Mouse (Mus musculus) ES-Bruce4 (cell line): ENCODE data around the gene Tert. TPM values are rescaled to one million over a fixed set of nuclear protein-coding genes. Genes with fewer than 3 reads are reported as not detected.

Source experiments
- H3K27ac ChIP-seq: 2 replicates; pipeline ENCODE4 v1.5.1; 2012; ENCODE audit warnings: low read length, inconsistent platforms; ENCODE audit not compliant: insufficient read depth
- H3K27me3 ChIP-seq: 2 replicates; pipeline ENCODE4 v1.6.1; 2012; ENCODE audit warnings: mild to moderate bottlenecking, low read length, inconsistent platforms; ENCODE audit not compliant: control insufficient read depth, poor library complexity, insufficient read depth, severe bottlenecking
- H3K36me3 ChIP-seq: 2 replicates; pipeline ENCODE4 v1.6.1; 2012; ENCODE audit warnings: inconsistent platforms, mild to moderate bottlenecking, low read length, moderate library complexity; ENCODE audit not compliant: control insufficient read depth, poor library complexity, insufficient read depth, severe bottlenecking
- H3K4me1 ChIP-seq: one replicate; pipeline ENCODE4 v1.8.1; 2011; ENCODE audit warnings: low read length; ENCODE audit not compliant: control insufficient read depth, insufficient read depth
- H3K4me3 ChIP-seq: 2 replicates; pipeline ENCODE4 v1.5.1; 2011; ENCODE audit warnings: low read depth, mild to moderate bottlenecking, low read length
- H3K9ac ChIP-seq: 2 replicates; pipeline ENCODE4 v1.6.1; 2012; ENCODE audit warnings: low read depth, mild to moderate bottlenecking, inconsistent platforms; ENCODE audit not compliant: poor library complexity, severe bottlenecking
- H3K9me3 ChIP-seq: replicated peaks from 2 replicates; pipeline ENCODE4 v1.6.1; 2012; ENCODE audit warnings: mild to moderate bottlenecking, low read length, inconsistent platforms; ENCODE audit not compliant: control insufficient read depth, poor library complexity, insufficient read depth, severe bottlenecking
- CTCF ChIP-seq: IDR thresholded peaks from one replicate; pipeline ENCODE4 v1.8.1; 2011; ENCODE audit warnings: low read depth, low read length
- EP300 ChIP-seq: IDR thresholded peaks from 2 replicates; pipeline ENCODE4 v1.6.1; 2011; ENCODE audit warnings: low read depth, low read length; ENCODE audit not compliant: insufficient read depth
- POLR2A ChIP-seq: IDR thresholded peaks from one replicate; pipeline ENCODE4 v1.8.1; 2011; ENCODE audit warnings: low read length; ENCODE audit not compliant: insufficient read depth
- polyA plus RNA-seq: library from polyadenylated mRNA; stranded (reverse); fragments of >200 nt; gene quantifications from 2 replicates; pipeline ENCODE4 v1.2.4, GENCODE M21; 2011; ENCODE audit warnings: low read depth; ENCODE audit not compliant: missing spikeins, insufficient read depth, insufficient read length

Gene Tert
- polyA plus RNA-seq, 1 experiment = 27.7 TPM

- Histone ChIP-seq H3K36me3 (no peaks in the 10 kb centered on the region), H3K4me1 (no peaks in the 10 kb centered on the region), H3K9me3 (no peaks in the 10 kb centered on the region), H3K27ac (no peak overlapping the region), H3K27me3 (no peaks in the 10 kb centered on the region), H3K9ac (no peak overlapping the region), H3K4me3 (no peak overlapping the region)
- peak; percentile 96 for TF ChIP-seq CTCF
- no peak for TF ChIP-seq POLR2A
Measured at GRCm38 (mm10) chr13:73692249-73692868, 65.6 kb downstream of the Tert start.

- H3K9ac ChIP-seq = no peak overlapping the region
- H3K9me3 ChIP-seq = no peaks in the 10 kb centered on the region
- no peaks in the 10 kb centered on the region for H3K4me1 ChIP-seq
- TF ChIP-seq POLR2A (no peak), EP300 (no peak), CTCF (no peak)
- no peaks in the 10 kb centered on the region for H3K27me3 ChIP-seq
- H3K4me3 ChIP-seq = no peak overlapping the region
- H3K36me3 ChIP-seq = no peaks in the 10 kb centered on the region
- no peak overlapping the region for H3K27ac ChIP-seq
Measured at GRCm38 (mm10) chr13:73693333-73693732, 66.6 kb downstream of the Tert start.

DNA sequence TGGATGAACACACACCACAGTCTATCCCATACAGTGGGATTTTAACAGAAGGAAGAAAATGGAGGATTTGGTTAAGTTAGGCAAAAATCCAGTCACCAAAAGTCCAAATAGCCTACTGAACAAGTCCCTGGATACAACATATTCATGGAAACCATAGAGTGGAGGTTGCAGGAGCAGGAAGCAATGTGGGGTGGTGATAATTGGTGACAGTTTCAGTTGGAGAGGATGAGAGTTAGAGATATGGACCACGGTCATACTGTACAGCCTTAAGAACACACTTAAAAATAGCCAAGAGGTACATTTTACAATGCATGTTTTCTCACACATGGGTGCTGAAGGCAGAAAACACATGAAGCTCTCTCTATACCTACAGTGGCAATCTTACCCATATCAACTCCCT, 68.3 kb downstream of the Tert start:
- Histone ChIP-seq H3K4me3 (no peak overlapping the region), H3K27ac (no peak overlapping the region), H3K9me3 (no peaks in the 10 kb centered on the region), H3K27me3 (no peaks in the 10 kb centered on the region), H3K36me3 (no peaks in the 10 kb centered on the region), H3K9ac (no peak overlapping the region), H3K4me1 (no peaks in the 10 kb centered on the region)
- no peak for TF ChIP-seq CTCF
- no peak for TF ChIP-seq EP300
- no peak for TF ChIP-seq POLR2A

DNA sequence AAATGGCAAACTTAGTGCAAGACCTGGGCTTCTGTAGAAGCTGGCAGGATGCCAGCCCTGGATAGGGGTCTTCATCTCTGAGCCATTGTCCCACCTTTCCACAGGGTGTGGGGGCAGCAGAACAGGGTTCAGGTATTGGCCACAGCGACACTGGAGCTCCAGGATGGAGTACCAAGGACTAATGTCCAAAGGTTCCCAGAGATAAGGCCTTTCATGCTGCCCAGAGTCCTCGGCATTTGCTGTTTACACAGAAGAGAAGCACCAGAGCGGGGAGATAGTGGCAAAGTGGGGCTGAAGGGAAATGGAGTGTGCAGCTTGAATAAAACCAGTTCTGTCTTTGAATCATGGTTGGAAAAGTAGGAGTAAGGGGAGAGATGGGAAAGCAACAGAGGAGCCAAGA, 69.8 kb downstream of the Tert start:
- H3K9me3 ChIP-seq = no peaks in the 10 kb centered on the region
- TF ChIP-seq POLR2A = no peak
- no peak for TF ChIP-seq EP300
- no peak for TF ChIP-seq CTCF

More for the DNA sequence above, 69.8 kb downstream of the Tert start:
- no peak overlapping the region for H3K27ac ChIP-seq
- no peaks in the 10 kb centered on the region for H3K4me1 ChIP-seq
- no peaks in the 10 kb centered on the region for H3K27me3 ChIP-seq
- no peak overlapping the region for H3K4me3 ChIP-seq
- H3K36me3 ChIP-seq = no peaks in the 10 kb centered on the region
- no peak overlapping the region for H3K9ac ChIP-seq

Other genes starting within 250 kb of the Tert start
- 44.8 and 52.2 TPM in 2 replicates for gene Lpcat1, start 159.7 kb upstream of the Tert start, polyA plus RNA-seq
- 0.26 TPM in 1 of 2 replicates, not detected in the other for gene Slc6a3, start 90.2 kb upstream of the Tert start, polyA plus RNA-seq
- gene Clptm1l, start 22.9 kb upstream of the Tert start, polyA plus RNA-seq = 39.6 and 40.8 TPM in 2 replicates
- gene Slc6a18, start 51.1 kb downstream of the Tert start, polyA plus RNA-seq = not detected in 2 replicates
- gene Slc6a19, start 78.0 kb downstream of the Tert start, polyA plus RNA-seq = 0.16 and 1.3 TPM in 2 replicates
- gene Slc12a7, start 106.2 kb downstream of the Tert start, polyA plus RNA-seq = 86.4 and 94.5 TPM in 2 replicates
- gene Nkd2, start 220.7 kb downstream of the Tert start, polyA plus RNA-seq = 2.9 and 3.2 TPM in 2 replicates